Mouse (Mus musculus): ENCODE results near the gene Ccdc159. TPM values are rescaled to one million over a fixed set of nuclear protein-coding genes. Genes with fewer than 3 reads are reported as not detected.

Gene Ccdc159
- polyA plus RNA-seq, 1 experiment from 2014 or later: 8.1 TPM

Other genes with a start within 250 kb of the Ccdc159 start
- gene Ldlr, start 204.0 kb upstream of the Ccdc159 start, polyA plus RNA-seq (2014; fragmentation: Nextera tagmentation; extraction: Ambion mirVana): 7.3 and 8.3 TPM in 2 replicates
- 11.2 and 12.5 TPM in 2 replicates for gene Spc24, start 167.2 kb upstream of the Ccdc159 start, polyA plus RNA-seq (2014; fragmentation: Nextera tagmentation; extraction: Ambion mirVana)
- 1.3 and 2.4 TPM in 2 replicates for gene Kank2, start 128.7 kb upstream of the Ccdc159 start, polyA plus RNA-seq (2014; fragmentation: Nextera tagmentation; extraction: Ambion mirVana)
- 0.24 and 0.53 TPM in 2 replicates for gene Angptl8, start 92.0 kb upstream of the Ccdc159 start, polyA plus RNA-seq (2014; fragmentation: Nextera tagmentation; extraction: Ambion mirVana)
- gene Dock6, start 74.8 kb upstream of the Ccdc159 start, polyA plus RNA-seq (2014; fragmentation: Nextera tagmentation; extraction: Ambion mirVana): 8.2 and 13.8 TPM in 2 replicates
- gene Rab3d, start 9.3 kb upstream of the Ccdc159 start, polyA plus RNA-seq (2014; fragmentation: Nextera tagmentation; extraction: Ambion mirVana): 12.0 and 21.4 TPM in 2 replicates
- gene Tmem205, start 85 bp downstream of the Ccdc159 start, polyA plus RNA-seq (2014; fragmentation: Nextera tagmentation; extraction: Ambion mirVana): 48.6 and 49.6 TPM in 2 replicates
- 83.5 and 89.6 TPM in 2 replicates for gene Plppr2, start 9.6 kb downstream of the Ccdc159 start, polyA plus RNA-seq (2014; fragmentation: Nextera tagmentation; extraction: Ambion mirVana)
- 10.1 and 21.3 TPM in 2 replicates for gene Swsap1, start 28.3 kb downstream of the Ccdc159 start, polyA plus RNA-seq (2014; fragmentation: Nextera tagmentation; extraction: Ambion mirVana)
- gene Epor, start 36.0 kb downstream of the Ccdc159 start, polyA plus RNA-seq (2014; fragmentation: Nextera tagmentation; extraction: Ambion mirVana): 0.67 and 2.0 TPM in 2 replicates
- gene Rgl3, start 62.0 kb downstream of the Ccdc159 start, polyA plus RNA-seq (2014; fragmentation: Nextera tagmentation; extraction: Ambion mirVana): 1.8 TPM in 2 replicates
- gene Ccdc151, start 75.2 kb downstream of the Ccdc159 start, polyA plus RNA-seq (2014; fragmentation: Nextera tagmentation; extraction: Ambion mirVana): 2.9 and 5.4 TPM in 2 replicates
- gene Prkcsh, start 75.3 kb downstream of the Ccdc159 start, polyA plus RNA-seq (2014; fragmentation: Nextera tagmentation; extraction: Ambion mirVana): 74.1 and 77.5 TPM in 2 replicates
- gene Elavl3, start 124.6 kb downstream of the Ccdc159 start, polyA plus RNA-seq (2014; fragmentation: Nextera tagmentation; extraction: Ambion mirVana): 132 and 146 TPM in 2 replicates
- not detected in 2 replicates for gene Gm49318, start 143.8 kb downstream of the Ccdc159 start, polyA plus RNA-seq (2014; fragmentation: Nextera tagmentation; extraction: Ambion mirVana)
- gene Zfp653, start 143.9 kb downstream of the Ccdc159 start, polyA plus RNA-seq (2014; fragmentation: Nextera tagmentation; extraction: Ambion mirVana): 13.5 and 14.2 TPM in 2 replicates
- 56.8 and 64.2 TPM in 2 replicates for gene Ecsit, start 158.0 kb downstream of the Ccdc159 start, polyA plus RNA-seq (2014; fragmentation: Nextera tagmentation; extraction: Ambion mirVana)
- gene Cnn1, start 171.7 kb downstream of the Ccdc159 start, polyA plus RNA-seq (2014; fragmentation: Nextera tagmentation; extraction: Ambion mirVana): 0.43 and 0.66 TPM in 2 replicates
- 177 and 196 TPM in 2 replicates for gene Elof1, start 189.7 kb downstream of the Ccdc159 start, polyA plus RNA-seq (2014; fragmentation: Nextera tagmentation; extraction: Ambion mirVana)
- 0.26 and 0.40 TPM in 2 replicates for gene Acp5, start 208.2 kb downstream of the Ccdc159 start, polyA plus RNA-seq (2014; fragmentation: Nextera tagmentation; extraction: Ambion mirVana)
- 91.8 and 99.3 TPM in 2 replicates for gene Pigyl, start 229.4 kb downstream of the Ccdc159 start, polyA plus RNA-seq (2014; fragmentation: Nextera tagmentation; extraction: Ambion mirVana)